Mouse (Mus musculus) thymus, adult 2 months (tissue): ENCODE data around the gene Ece2.

Source experiments
- CTCF ChIP-seq: fragments of 200-500 bp; IDR thresholded peaks from 2 replicates; pipeline ENCODE4 v1.5.1; 2012; ENCODE audit warnings: mild to moderate bottlenecking, control low read depth, low read length, moderate library complexity, borderline replicate concordance; ENCODE audit not compliant: control insufficient read depth, poor library complexity, insufficient read depth; ENCODE audit errors: extremely low read depth
- POLR2A ChIP-seq: fragments of 200-500 bp; IDR thresholded peaks from 2 replicates; pipeline ENCODE4 v1.6.1; 2012; ENCODE audit warnings: mild to moderate bottlenecking, low read length, control low read depth, moderate library complexity; ENCODE audit not compliant: control insufficient read depth, poor library complexity, insufficient read depth; ENCODE audit errors: extremely low read depth

- 0 out of 2 replicates have a peak, but pooled peaks have one; percentile 22 for TF ChIP-seq CTCF
- TF ChIP-seq POLR2A: no peak
These were observed 44.2 kb downstream of the Ece2 start for GRCm38 (mm10) chr16:20673706-20674303.
